Mouse (Mus musculus) heart, postnatal 36 days (tissue): ENCODE measurements at regions not wholly inside any gene's neighbourhood (a gene's known extent, or its start where the extent isn't known, plus 50 kb on each side); places are given as distances from the start of the nearest gene placed in this dataset.
"Not testable (repeated sequence)": the region's sequence is repeated elsewhere in the genome, so short reads cannot be mapped to it uniquely, and the experiment has no call there.

Source experiments
- DNase-seq, 2 experiments: peaks; one replicate each; pipeline ENCODE4 v3.0.0; 2021 to 2022
- intact Hi-C: fragments of 180-260 bp; cut with DNase I; formaldehyde crosslinking; loops from one replicate; pipeline ENCODE4 v1.15.1; 2025

- intact Hi-C loops = not testable (repeated sequence)
- DNase-seq = peak in 1 of 2 experiments; percentile 5
Observed at GRCm38 (mm10) chrX:5080458-5080857, 128.5 kb downstream of the Btbd35f27 start.

GRCm38 (mm10) chrX:5081364-5081763 is 129.4 kb downstream of the Btbd35f27 start:
- peak in 1 of 2 experiments; percentile 2 for DNase-seq

More at GRCm38 (mm10) chrX:5081364-5081763, 129.4 kb downstream of the Btbd35f27 start:
- intact Hi-C loops = not testable (repeated sequence)
